Mouse (Mus musculus): ENCODE measurements at regions not wholly inside any gene's neighbourhood (a gene's known extent, or its start where the extent isn't known, plus 50 kb on each side); places are given as distances from the start of the nearest gene placed in this dataset.

DNA sequence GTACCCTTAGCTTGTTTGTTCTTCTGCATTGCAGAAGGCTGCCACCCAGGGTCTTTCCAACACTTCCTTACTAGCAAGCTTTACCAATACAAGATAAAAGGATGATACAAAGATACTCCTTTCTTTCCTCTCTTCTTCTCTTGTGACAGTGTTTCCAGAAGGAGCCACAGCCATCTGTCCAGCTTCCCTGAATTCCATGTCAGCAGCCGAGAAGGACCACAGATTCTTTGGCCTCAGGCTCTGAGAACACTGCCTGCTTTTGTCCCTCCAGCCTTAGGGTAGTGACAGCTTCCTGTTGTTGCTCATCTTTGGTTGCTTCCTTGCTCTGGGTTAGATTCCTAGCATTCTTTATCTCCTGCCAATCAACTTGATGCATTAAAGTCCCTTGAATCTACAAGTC lies 60.4 kb upstream of the Fndc3a start:
- TF ChIP-seq CTCF (IDR thresholded peaks at IDR 0.05; ENCODE audit: low read depth) (no peak), EP300 (IDR thresholded peaks at IDR 0.05; ENCODE audit: low read depth) (no peak)

Measured in liver, postnatal 0 days (tissue).